Mouse (Mus musculus): ENCODE results near the gene Bud13.

Bud13 gene

DNA sequence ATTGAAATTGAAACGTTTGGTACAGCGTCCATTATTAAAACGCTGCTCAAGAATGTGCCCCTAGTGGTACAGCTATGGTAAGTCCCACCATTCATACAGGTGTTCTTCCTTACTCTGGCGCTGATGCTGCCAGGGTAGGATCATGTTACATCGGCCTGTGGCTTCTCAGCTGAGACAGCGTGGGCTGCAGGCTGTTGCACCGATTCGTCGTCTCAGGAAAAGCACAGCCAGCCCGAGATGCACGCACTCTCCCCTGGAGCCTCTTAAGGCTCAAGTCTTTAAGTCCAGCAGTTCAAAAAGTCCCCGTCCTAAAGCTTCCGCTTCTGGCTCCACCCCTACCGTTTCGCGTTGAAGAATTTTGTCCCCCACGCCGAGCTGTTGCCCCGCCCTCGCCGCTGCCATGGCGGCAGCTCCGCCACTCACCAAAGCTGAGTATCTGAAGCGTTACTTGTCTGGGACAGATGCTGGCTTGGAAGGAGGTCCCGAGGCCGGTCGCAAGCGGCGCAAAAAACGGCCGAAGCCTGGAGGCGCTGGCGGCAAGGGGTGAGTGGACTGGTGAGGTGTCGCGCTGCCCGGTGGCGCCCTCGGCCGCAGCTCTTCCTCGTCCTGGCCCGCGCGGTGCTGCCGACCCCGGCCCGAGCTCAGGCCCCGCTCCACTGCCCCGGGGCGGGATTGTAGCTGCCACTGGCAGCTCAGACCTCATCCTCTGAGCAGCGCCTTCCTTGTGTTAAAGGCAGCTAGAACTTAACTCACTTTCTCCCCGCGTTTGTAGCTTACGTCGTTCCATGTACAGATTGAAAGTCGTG lies at the start of gene Bud13:
Bud13 (plus strand) TSS at position 378 of the 806 bp plus-strand sequence.
- peak; percentile 86 for DNase-seq

DNA sequence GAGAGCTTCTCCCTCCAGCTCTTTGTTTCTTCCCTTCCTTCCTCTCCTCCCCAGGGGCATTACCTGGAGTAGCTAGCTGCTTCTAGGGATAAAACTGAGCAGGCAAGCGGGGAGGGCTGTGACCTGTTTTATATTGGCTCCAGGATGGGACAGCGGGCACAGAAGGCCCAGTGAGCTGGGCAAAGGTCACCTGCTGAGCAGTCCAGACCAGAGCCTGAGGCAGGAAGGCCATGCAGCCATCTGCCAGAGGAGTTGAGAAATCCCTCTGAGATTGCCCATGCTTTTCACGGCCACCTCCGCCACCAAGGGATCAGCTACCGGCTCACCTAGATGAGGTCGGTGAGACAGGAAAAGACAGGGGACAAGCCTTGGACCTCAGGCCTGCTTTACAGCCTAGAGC lies 47.6 kb upstream of the Bud13 start:
- DNase-seq, result peak; percentile 76

DNA sequence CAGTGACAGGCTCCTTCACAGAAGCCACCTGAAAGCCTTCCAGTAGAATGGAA lies 47.4 kb upstream of the Bud13 start, which contains the start of gene Apoc3:
Apoc3 (minus strand) TSS at position 41 of the 53 bp plus-strand sequence.
- no peak for DNase-seq

DNA sequence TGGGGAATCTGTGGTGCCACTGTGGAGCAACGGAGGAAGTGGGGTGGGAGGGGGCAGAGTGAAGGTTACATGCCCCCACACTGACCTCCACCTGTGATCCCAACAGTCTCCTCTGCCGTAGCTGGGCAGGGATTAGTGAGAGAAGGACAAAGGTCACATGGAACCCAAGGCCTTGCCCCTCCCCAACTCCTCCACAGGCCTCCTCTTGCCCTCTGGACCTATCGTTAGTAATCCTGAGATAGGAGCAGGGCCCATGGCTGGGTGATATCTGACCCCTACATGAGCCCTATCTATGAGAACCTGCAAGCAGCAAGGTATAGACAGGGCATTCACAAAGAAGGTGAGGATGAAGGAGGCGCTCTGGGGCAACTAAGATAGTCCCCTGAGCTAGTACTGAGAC lies 47.2 kb upstream of the Bud13 start:
- DNase-seq, result peak; percentile 53

DNA sequence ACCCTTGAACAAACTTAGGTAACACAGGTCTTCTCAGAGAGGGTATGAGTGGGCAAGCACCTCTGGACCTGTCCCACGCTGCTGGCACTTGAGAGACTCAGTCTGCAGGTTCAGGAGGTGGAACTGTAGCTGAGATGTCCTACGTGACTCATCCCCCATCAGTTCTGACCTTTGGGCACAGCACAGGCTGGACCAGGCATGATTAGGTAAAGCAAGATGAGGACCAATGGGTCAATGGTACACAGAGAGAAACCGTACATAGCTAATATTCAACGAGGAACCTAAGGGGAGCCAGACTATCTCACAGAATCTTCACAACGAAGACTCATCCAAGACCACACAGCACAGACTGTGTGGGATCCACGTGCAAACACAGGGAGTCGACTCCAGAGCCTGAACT lies 44.0 kb upstream of the Bud13 start:
- no peak for DNase-seq

DNA sequence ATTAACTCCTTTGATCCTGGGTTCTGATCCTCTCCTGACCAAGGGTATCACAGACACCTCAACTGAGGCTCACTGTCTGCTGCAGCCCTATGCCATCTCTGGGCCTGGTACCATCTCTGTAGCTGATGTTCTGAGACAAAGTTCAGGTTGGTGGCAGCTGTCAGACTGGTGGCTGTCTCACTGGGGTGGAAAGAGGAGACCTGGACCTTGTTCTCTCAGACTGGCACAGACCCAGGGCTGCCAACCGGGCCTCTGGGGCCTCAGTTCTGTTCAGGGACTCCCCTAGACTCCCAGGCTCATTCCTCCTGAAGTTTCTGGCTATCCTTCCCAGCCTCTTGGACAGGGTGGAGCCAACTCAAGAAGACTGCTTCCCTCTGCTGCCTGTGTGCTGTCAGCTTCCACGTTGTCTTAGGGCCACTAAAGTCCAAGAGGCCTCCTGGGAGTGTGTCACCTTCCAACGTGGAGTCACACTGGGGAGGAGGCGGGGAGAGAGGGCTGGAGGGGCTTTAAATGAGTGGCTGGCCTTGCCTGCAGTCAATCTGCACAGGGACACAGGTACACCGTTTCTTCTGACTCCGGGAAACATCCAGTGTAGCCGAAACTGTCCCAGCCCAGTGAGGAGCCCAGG lies 42.2 kb upstream of the Bud13 start, which contains the start of gene Apoa4:
Apoa4 (plus strand) TSS at position 171 of the 628 bp plus-strand sequence.
- DNase-seq, result peak; percentile 38

DNA sequence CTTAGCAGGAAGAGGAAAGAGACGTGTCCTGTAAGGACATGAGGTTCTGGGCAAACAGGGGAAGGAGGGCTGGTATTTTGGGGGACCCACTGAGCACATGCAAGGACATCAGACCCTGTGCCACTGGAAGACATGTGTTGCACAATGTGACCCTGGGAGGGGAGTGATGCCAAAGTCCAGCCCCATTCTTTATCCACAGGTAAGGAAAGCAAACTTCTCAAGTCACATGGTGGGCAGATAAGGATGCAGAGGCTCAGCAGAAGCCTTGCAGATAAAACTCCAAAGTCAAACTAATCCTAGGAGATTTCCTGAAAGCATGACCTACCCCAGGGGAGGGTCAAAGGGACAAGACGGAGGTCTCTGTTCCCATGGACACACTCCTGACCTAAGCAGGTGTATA lies 41.0 kb upstream of the Bud13 start:
- no peak for DNase-seq

DNA sequence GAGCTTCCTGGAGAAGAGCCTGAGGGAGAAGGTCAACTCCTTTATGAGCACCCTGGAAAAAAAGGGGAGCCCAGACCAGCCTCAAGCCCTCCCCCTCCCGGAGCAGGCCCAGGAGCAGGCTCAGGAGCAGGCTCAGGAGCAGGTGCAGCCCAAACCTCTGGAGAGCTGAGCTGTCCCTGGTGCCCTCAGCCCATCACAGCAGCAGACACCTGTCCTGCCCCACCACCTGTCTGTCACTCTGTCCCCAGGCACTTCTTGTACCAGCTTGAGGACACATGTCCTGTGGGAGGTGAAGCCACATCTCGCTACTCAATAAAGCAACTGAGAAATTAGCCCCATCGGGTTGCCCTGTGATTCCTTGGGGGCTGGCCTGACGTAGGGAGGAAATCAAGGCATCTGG lies 39.7 kb upstream of the Bud13 start:
- DNase-seq, result no peak

DNA sequence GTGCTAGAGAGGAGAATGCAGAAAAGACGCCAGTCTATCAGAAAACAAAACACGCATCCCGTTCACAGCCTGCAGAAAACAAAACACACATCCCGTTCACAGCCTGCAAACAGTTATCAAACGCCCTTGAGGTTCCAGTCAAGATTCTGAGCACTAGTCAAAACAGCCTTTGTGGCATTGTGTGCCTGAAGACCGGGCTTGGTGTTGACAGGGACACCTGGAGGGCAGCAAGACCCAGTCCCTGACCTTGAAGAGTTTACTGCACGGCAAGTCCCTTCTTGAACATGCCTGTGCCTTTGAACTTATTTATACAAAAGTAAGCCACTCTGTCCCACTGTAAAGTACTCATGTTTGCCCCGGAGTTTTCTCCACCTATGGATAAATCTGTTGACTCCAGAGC lies 39.2 kb upstream of the Bud13 start:
- no peak for DNase-seq

DNA sequence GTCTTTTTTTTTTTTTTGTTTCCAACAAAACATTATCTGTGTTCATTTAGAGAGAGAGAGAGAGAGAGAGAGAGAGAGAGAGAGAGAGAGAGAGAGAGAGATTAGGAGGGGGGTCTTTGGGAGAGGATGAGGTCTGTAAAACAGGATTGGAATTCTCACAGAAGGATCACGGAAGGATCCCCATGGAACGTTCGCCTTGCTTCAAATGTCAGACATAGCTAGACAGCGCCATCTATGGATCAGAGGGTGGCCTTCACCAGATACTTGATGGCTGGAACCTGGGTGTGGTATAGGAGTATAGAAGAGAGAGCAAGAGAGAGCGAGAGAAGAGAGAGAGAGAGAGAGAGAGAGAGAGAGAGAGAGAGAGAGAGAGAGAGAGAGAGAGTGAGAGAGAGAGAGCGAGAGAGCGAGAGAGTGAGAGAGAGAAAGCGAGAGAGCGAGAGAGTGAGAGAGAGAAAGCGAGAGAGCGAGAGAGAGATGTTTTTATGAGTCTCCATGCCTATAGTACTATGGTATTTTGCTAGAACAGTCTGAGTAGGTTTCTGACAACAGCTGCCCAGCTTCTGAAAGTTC lies 36.0 kb upstream of the Bud13 start:
- DNase-seq, result peak; percentile 43

DNA sequence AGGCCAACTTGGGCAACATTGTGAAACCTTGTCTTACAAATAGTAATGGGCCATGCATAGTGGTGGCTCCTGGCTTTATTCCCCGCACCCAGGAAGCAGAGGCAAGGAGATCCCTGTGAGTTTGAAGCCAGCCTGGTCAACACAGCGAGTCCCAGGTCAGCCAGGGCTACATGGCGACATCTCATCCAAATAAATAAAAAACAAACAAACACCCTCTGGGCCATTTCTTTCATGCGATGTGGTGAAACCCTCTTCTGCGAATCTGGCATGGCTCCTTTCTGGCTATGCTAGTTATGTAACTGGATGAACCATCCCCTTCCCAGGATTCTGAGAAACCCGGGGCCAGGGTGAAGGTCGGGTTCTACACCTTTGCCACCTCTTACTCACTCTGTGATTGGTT lies 26.6 kb upstream of the Bud13 start:
- no peak for DNase-seq

DNA sequence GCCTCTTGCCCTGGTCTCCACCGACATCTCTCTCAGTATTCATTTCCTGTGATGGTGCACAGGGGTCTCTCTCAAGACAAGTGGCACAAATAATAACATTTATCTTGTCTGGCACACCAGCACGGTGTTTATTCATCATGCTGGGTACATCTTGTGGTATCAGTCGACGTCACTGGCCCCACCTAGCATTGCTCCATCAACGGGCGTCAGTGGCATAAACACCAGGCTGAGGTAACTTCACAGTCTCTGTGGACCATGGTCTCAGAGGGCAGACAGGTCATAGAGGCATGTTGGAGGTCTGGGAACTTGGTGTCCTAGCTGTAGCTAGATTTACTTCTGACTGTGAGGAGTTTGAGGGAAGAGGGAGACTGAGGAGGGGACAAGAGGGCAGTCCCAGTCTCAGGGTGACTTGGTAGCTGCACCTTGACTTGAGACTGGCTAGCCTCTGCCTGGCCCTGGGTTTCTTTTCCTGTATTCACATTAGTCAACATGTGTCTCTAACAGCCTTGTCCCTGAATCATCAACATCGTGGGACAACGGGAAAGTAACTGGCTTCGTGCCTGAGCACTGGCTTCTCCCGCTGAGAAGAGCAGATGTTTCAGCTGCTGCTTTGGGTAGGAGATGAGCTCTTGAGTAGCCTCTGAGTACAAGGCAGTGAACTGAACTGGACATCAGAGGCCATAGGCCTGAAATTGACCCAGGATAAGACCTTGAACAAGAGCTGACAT lies 26.0 kb upstream of the Bud13 start:
- no peak for DNase-seq

DNA sequence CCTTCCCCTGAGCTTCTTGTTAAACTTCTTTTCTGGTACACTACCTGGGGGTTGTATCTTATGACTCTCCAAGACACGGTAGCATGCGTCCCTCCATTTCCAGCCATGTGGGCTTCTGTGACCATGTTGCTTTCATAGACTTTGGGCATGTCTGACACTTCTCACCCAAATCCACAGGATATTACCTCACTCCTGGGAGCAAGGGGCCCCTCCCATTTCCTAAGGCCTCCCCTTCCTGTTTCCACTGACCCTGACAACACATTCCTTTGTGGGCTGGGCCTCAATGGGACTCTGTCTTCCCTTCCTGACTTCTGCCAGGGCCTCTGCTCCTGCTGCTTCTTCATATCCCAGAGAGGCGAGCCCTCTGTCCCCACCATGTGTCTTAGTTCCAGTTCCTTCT lies 25.3 kb upstream of the Bud13 start:
- no peak for DNase-seq

DNA sequence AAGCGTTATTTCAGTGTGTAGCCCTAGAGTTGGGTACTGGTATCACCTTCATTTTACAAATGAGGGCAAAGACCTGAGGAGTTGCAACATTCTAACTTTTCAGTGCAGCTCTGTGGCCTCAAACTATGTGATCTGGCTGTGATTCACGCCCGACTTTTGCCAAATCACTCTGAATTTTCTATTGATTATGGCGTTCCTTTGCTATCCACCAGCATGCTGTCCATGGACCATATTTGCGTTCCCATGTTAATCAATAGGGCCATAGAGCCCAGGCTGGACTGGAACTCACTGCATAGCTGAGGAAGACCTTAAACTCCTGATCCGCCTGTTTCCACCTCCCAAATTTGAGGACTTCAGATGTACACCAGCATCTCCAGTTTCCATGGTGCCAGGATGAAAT lies 23.7 kb upstream of the Bud13 start:
- no peak for DNase-seq

DNA sequence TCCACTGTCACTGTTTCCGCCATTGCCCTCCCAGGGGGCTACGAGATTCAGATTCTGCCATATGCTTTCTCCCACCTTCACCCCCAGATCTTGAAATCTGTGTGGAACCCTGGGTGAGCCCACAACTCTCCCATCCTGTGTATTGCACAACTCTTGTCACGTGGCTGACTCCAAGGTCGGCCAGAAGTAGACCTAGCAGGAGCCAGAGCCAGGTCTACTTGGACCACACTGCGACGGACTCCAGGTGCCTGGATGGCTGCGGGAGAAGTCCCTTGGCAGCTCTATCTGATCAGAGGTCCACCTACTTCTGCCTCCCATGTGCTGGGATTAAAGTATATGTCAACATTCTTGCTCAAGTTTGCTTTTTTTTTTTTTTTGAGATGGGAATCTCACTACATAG lies 21.7 kb upstream of the Bud13 start:
- no peak for DNase-seq

DNA sequence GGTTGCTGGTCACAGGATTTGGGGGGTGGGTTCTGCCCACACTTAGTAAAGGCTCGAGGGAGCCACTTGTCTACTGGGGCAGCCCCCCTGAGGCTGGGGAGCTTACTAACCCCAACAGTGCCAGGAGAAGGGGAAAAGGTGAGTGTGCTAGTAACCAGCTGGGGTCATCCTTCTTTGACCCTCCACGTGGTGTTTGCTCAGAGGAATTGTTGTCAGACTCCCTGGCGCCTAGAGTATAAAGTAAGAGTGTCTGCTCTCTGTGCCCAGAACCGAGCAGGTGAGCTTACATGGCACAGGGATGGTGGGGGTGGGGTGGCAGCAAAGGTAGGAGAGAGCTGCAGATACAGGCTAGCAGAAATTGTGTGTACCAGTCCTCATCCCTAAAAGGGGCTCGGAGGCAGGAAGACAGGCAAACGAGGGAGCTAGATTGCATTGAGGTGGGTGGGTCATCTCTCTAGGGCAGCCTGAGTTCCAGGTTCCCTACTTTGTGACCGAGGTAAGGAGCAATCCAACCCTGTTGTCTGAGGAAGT lies 14.4 kb upstream of the Bud13 start, which contains the start of gene Apoa5:
Apoa5 (plus strand) TSS at position 291 of the 531 bp plus-strand sequence.
- no peak for DNase-seq

DNA sequence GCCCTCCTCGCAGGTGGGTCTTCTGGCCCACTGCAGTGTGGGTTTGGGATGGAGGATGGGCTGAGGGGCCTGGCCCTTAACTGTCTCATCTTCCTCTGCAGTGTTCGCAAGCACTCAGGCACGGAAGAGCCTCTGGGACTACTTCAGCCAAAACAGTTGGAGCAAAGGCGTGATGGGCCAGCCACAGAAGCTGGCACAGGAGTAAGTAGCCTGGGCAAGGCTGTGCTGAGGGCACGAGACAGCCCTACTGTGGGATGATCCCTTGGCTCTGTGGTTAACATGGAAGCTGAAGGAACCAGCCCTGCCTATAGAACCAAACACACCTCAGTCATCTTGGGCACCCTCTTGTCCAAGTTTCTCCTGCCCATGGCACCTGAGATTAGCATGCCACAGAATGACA lies 13.7 kb upstream of the Bud13 start:
- no peak for DNase-seq

DNA sequence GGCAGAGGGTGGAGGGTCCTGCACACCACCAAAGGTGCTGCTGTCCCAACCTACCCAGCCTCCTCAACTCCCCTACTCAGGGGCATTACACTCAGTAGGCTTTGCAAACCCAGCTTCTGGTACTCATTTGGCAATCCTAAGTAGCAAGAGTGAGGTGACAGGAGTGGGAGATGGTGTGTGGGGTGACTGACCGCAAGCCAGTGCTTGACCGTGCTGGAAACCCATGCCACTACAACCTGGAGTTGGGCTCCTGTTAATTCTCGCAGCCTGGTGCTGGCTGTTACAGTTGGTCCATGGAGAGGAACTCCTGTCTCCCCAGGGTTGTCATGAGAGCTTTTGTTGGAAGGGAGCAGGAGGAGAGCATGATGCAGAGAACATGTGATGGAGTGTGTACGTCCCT lies 12.0 kb upstream of the Bud13 start:
- DNase-seq, result no peak

DNA sequence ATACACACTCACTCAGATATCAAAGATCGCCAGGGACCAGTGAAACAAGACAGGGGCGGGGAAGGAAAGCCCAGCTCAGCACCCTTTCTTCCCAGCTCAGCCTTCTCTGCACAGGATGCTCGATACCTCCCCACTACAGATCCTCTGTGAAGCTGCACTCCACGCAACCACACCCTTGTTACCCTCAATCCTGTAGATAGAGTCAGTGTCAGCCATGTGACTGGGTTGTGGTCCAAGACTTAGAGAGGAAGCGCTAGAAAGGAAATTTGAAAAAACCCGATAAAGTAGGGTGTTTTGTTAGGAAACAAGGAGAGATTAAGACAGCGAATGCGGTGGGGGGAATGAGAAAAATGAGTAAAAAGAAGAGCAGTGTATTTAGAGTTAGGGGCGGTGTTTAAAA lies 10.7 kb upstream of the Bud13 start:
- DNase-seq, result no peak

DNA sequence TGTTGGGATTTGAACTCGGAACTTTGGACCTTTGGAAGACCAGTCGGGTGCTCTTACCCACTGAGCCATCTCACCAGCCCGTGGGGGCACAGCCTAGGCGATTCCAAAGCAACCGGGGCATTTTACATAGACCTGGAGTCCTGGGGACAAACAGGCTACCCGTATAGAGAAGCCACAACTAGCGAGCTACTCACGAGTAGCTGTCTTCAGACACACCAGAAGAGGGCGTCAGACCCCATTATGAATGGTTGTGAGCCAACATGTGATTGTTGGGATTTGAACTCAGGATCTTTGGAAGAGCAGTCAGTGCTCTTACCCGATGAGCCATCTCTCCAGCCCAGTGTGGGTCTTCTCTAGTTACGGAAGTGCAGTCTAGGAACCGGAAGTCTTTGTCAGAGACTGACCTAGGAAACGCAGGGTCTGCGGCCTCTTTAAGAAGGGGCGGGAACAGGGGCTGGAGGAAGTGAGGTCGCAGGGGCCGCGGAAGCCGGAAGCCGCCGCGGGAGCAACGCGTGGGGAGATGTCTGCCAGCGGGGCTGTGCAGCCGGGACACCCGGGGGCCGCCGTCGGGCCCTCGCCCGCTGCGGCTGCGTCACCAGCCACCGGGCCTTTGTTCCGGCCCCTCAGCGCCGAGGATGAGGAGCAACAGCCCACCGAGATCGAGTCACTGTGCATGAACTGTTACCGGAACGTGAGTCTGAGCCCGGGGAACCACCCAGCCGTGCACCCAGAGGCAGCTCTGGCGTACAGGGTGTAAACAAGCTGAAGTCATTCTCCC lies 9.9 kb upstream of the Bud13 start, which contains the start of gene Zpr1:
Zpr1 (plus strand) TSS at position 388 of the 778 bp plus-strand sequence.
- DNase-seq, result peak; percentile 91

DNA sequence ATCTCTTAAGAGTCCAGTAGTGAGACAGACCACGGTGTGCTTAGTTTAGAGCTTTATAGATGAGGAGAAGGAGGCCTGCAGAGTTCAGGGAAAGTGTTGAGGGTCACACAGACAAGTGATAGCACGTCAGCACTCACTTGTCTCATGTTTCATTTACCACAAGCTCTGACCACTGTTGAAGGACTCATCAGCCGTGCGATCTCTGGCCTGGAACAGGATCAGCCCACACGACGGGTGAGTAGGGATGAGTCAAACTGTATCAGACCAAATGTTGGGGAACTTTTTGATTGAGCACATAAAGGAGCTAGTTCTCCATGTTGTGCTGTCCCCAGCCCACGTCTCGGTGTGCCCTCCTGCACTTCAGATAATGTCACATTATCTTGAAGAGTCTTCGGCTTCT lies 8.3 kb upstream of the Bud13 start:
- DNase-seq, result no peak

DNA sequence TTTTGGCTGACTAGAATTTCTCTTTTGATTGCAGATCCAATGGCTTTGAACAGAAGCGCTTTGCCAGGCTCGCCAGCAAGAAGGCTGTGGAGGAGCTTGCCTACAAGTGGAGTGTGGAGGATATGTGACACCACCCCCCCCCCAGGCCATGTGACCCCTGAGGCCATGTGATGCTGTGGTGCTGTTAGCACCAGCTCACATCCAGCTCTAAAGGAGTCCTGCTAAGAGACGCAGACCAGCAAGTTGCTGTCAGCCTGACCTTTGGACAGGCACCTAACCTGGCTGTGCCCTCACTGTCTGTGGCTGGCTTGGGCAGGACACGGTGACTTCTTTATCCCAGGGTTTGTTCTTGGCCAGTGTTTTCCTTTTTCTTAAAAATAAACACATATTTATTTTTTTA lies 15.6 kb downstream of the Bud13 start:
- DNase-seq, result peak; percentile 26

DNA sequence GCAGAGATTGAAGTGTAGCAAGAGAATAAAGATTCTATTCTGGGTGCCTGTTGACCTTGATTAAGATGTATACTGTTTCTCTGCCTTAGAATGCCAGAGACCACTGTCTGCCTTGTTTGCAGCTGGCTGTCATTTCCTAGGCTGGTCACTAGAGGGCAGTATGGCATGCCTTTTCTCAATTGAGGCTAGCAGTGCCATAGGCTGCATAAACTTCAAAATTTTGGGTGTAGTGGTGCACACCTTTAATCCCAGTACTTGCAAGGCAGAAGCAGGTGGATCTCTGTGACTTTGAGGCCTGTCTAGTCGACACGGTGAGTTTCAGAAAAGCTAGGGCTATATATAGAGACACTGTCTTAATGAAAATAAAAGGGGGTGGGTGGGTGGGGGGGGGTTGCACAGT lies 19.3 kb downstream of the Bud13 start:
- no peak for DNase-seq
